Mouse (Mus musculus): Measurements from ENCODE around the gene Fbp1.
"Not testable (repeated sequence)": the region's sequence is repeated elsewhere in the genome, so short reads cannot be mapped to it uniquely, and the experiment has no call there.

The Fbp1 gene

GRCm38 (mm10) chr13:62887712-62888441 lies at the start of gene Fbp1:
Gene Fbp1 (minus strand): TSS chr13:62888282.
- no peak for DNase-seq (ENCODE audit: low read depth)

- no peak for DNase-seq (ENCODE audit: low read depth)
Observed at GRCm38 (mm10) chr13:62932452-62932851, 44.4 kb upstream of the Fbp1 start.

- DNase-seq (ENCODE audit: low read depth), result no peak
Observed at GRCm38 (mm10) chr13:62929766-62930389, 41.8 kb upstream of the Fbp1 start.

- DNase-seq (ENCODE audit: low read depth), result not testable (repeated sequence)
Observed at GRCm38 (mm10) chr13:62929144-62929543, 41.1 kb upstream of the Fbp1 start.

GRCm38 (mm10) chr13:62927470-62927869 lies 39.4 kb upstream of the Fbp1 start:
- DNase-seq (ENCODE audit: low read depth), result no peak

- DNase-seq (ENCODE audit: low read depth), result peak; percentile 34
Observed at GRCm38 (mm10) chr13:62926479-62926878, 38.4 kb upstream of the Fbp1 start.

GRCm38 (mm10) chr13:62923182-62923581 lies 35.1 kb upstream of the Fbp1 start:
- DNase-seq (ENCODE audit: low read depth), result no peak

GRCm38 (mm10) chr13:62922645-62923044 lies 34.6 kb upstream of the Fbp1 start:
- DNase-seq (ENCODE audit: low read depth), result no peak

- DNase-seq (ENCODE audit: low read depth), result peak; percentile 70
Observed at GRCm38 (mm10) chr13:62919647-62920341, 31.7 kb upstream of the Fbp1 start.

- no peak for DNase-seq (ENCODE audit: low read depth)
Observed at GRCm38 (mm10) chr13:62917416-62918110, 29.5 kb upstream of the Fbp1 start.

- DNase-seq (ENCODE audit: low read depth), result no peak
Observed at GRCm38 (mm10) chr13:62916675-62917074, 28.6 kb upstream of the Fbp1 start.

GRCm38 (mm10) chr13:62911575-62911974 lies 23.5 kb upstream of the Fbp1 start:
- DNase-seq (ENCODE audit: low read depth), result no peak

GRCm38 (mm10) chr13:62910206-62910605 lies 22.1 kb upstream of the Fbp1 start:
- no peak for DNase-seq (ENCODE audit: low read depth)

- no peak for DNase-seq (ENCODE audit: low read depth)
Observed at GRCm38 (mm10) chr13:62909776-62910175, 21.7 kb upstream of the Fbp1 start.

GRCm38 (mm10) chr13:62908163-62908559 lies 20.1 kb upstream of the Fbp1 start:
- DNase-seq (ENCODE audit: low read depth), result no peak

GRCm38 (mm10) chr13:62907527-62908162 lies 19.6 kb upstream of the Fbp1 start:
- DNase-seq (ENCODE audit: low read depth), result no peak

GRCm38 (mm10) chr13:62901139-62901538 lies 13.1 kb upstream of the Fbp1 start:
- DNase-seq (ENCODE audit: low read depth), result no peak

GRCm38 (mm10) chr13:62897927-62898646 lies 10.0 kb upstream of the Fbp1 start:
- no peak for DNase-seq (ENCODE audit: low read depth)

GRCm38 (mm10) chr13:62893044-62893842 lies 5.2 kb upstream of the Fbp1 start:
- no peak for DNase-seq (ENCODE audit: low read depth)

- no peak for DNase-seq (ENCODE audit: low read depth)
Observed at GRCm38 (mm10) chr13:62889311-62889710, 1.2 kb upstream of the Fbp1 start.
